Mouse (Mus musculus) MEL (cell line): ENCODE results near the gene Ugt1a6b. TPM values are rescaled to one million over a fixed set of nuclear protein-coding genes. Genes with fewer than 3 reads are reported as not detected.
A peak's percentile ranks its signal among the peaks of the same experiment; 100 is the strongest.

Experiments used
- DNase-seq: peaks from one replicate; pipeline ENCODE4 v3.0.0; 2011; ENCODE audit warnings: low read depth, low spot score
- H3K27ac ChIP-seq: 2 replicates; pipeline ENCODE4 v1.5.1; 2012; ENCODE audit warnings: low read depth, mild to moderate bottlenecking, control low read depth, low read length, moderate library complexity; ENCODE audit not compliant: control insufficient read depth
- H3K27me3 ChIP-seq, 2 experiments: fragments of 150-350 bp in 1 of 2; sonication (generic) in 1 of 2; 2 replicates each; pipeline ENCODE4 v1.6.1; 2012; ENCODE audit warnings: low read length in 2 of 2, mild to moderate bottlenecking in 2 of 2, improper control_type of control experiment in 1 of 2, moderate library complexity in 1 of 2; ENCODE audit not compliant: insufficient read depth in 2 of 2, control insufficient read depth in 1 of 2
- H3K36me3 ChIP-seq, 2 experiments: 2 replicates each; pipeline ENCODE4 v1.6.1; 2012 to 2014; ENCODE audit warnings: low read length in 2 of 2, improper control_type of control experiment in 1 of 2, inconsistent platforms in 1 of 2, mild to moderate bottlenecking in 1 of 2; ENCODE audit not compliant: insufficient read depth in 2 of 2, control insufficient read depth in 1 of 2
- H3K4me1 ChIP-seq, 2 experiments: fragments of 150-350 bp in 1 of 2; sonication (generic) in 1 of 2; 2 replicates each; pipeline ENCODE4 v1.6.1; 2012; ENCODE audit warnings: low read length in 2 of 2, improper control_type of control experiment in 1 of 2, mild to moderate bottlenecking in 1 of 2; ENCODE audit not compliant: insufficient read depth in 2 of 2, control insufficient read depth in 1 of 2
- H3K4me3 ChIP-seq, 2 experiments: fragments of 150-350 bp in 1 of 2; sonication (generic) in 1 of 2; 2 replicates each; pipeline ENCODE4 v1.5.1; 2012; ENCODE audit warnings: low read depth in 2 of 2, low read length in 2 of 2, mild to moderate bottlenecking in 2 of 2, moderate library complexity in 2 of 2, control low read depth in 1 of 2, improper control_type of control experiment in 1 of 2; ENCODE audit not compliant: control insufficient read depth in 1 of 2, insufficient read depth in 1 of 2
- H3K79me2 ChIP-seq: 2 replicates; pipeline ENCODE4 v1.6.1; 2012; ENCODE audit warnings: mild to moderate bottlenecking, low read length, moderate library complexity; ENCODE audit not compliant: control insufficient read depth, poor library complexity, insufficient read depth
- H3K9ac ChIP-seq: 2 replicates; pipeline ENCODE4 v1.6.1; 2012; ENCODE audit warnings: low read depth, mild to moderate bottlenecking, control low read depth, low read length, moderate library complexity; ENCODE audit not compliant: control insufficient read depth, poor library complexity, severe bottlenecking
- H3K9me3 ChIP-seq: fragments of 150-350 bp; sonication (generic); replicated peaks from 2 replicates; pipeline ENCODE4 v1.6.1; 2012; ENCODE audit warnings: mild to moderate bottlenecking, low read length, improper control_type of control experiment, moderate library complexity; ENCODE audit not compliant: insufficient read depth
- CTCF ChIP-seq, 3 experiments: IDR thresholded peaks in 2 of 3; conservative IDR thresholded peaks in 1 of 3; 2 replicates each; pipeline ENCODE4 v1.5.1; 2011 to 2012; ENCODE audit warnings: low read length in 3 of 3, low read depth in 2 of 3, mild to moderate bottlenecking in 2 of 3, improper control_type of control experiment in 1 of 3, inconsistent platforms in 1 of 3, mixed read lengths in 1 of 3, moderate library complexity in 1 of 3; ENCODE audit not compliant: control insufficient read depth in 1 of 3, insufficient read depth in 1 of 3, poor library complexity in 1 of 3, severe bottlenecking in 1 of 3
- EP300 ChIP-seq, 2 experiments: IDR thresholded peaks; 2 replicates each; pipeline ENCODE4 v1.6.1; 2011; ENCODE audit warnings: improper control_type of control experiment in 2 of 2, low read length in 2 of 2, low read depth in 1 of 2, mild to moderate bottlenecking in 1 of 2
- ETS1 ChIP-seq: IDR thresholded peaks from 2 replicates; pipeline ENCODE4 v1.6.1; 2012; ENCODE audit warnings: low read depth, mild to moderate bottlenecking, inconsistent platforms, low read length, improper control_type of control experiment, moderate library complexity
- GABPA ChIP-seq: IDR thresholded peaks from 2 replicates; pipeline ENCODE4 v1.6.1; 2012; ENCODE audit warnings: low read depth, mild to moderate bottlenecking, inconsistent platforms, low read length, improper control_type of control experiment, moderate library complexity
- HCFC1 ChIP-seq: IDR thresholded peaks from 2 replicates; pipeline ENCODE4 v1.6.1; 2012; ENCODE audit warnings: low read depth, mild to moderate bottlenecking, inconsistent platforms, low read length, improper control_type of control experiment, moderate library complexity
- JUND ChIP-seq: IDR thresholded peaks from 2 replicates; pipeline ENCODE4 v1.6.1; 2011; ENCODE audit warnings: low read depth, mild to moderate bottlenecking, improper control_type of control experiment, low read length
- MAFK ChIP-seq: IDR thresholded peaks from 2 replicates; pipeline ENCODE4 v1.6.1; 2011; ENCODE audit warnings: low read depth, mild to moderate bottlenecking, low read length, improper control_type of control experiment, borderline replicate concordance
- MAX ChIP-seq: IDR thresholded peaks from 2 replicates; pipeline ENCODE4 v1.6.1; 2011; ENCODE audit warnings: low read length, improper control_type of control experiment
- MYC ChIP-seq: IDR thresholded peaks from 2 replicates; pipeline ENCODE4 v1.6.1; 2011; ENCODE audit warnings: low read depth, mild to moderate bottlenecking, low read length, improper control_type of control experiment, moderate library complexity
- NELFE ChIP-seq: IDR thresholded peaks from 2 replicates; pipeline ENCODE4 v1.6.1; 2011; ENCODE audit warnings: low read depth, low read length, improper control_type of control experiment
- NRF1 ChIP-seq: IDR thresholded peaks from 2 replicates; pipeline ENCODE4 v1.6.1; 2014; ENCODE audit warnings: low read depth, mild to moderate bottlenecking, inconsistent platforms, low read length, improper control_type of control experiment, moderate library complexity; ENCODE audit not compliant: poor library complexity, insufficient read depth, severe bottlenecking
- POLR2AphosphoS2 ChIP-seq: IDR thresholded peaks from 2 replicates; pipeline ENCODE4 v1.6.1; 2011; ENCODE audit warnings: low read length, improper control_type of control experiment
- POLR2AphosphoS5 ChIP-seq: IDR thresholded peaks from 2 replicates; pipeline ENCODE4 v1.6.1; 2012; ENCODE audit warnings: low read depth, borderline replicate concordance, mild to moderate bottlenecking, inconsistent platforms, low read length, moderate library complexity, mixed read lengths
- RCOR1 ChIP-seq: IDR thresholded peaks from 2 replicates; pipeline ENCODE4 v1.6.1; 2012; ENCODE audit warnings: low read depth, mild to moderate bottlenecking, inconsistent platforms, low read length, improper control_type of control experiment
- SIN3A ChIP-seq: IDR thresholded peaks from 2 replicates; pipeline ENCODE4 v1.6.1; 2012; ENCODE audit warnings: low read length, improper control_type of control experiment, inconsistent platforms
- SMC3 ChIP-seq: IDR thresholded peaks from 2 replicates; pipeline ENCODE4 v1.6.1; 2011; ENCODE audit warnings: low read depth, low read length, improper control_type of control experiment
- TAL1 ChIP-seq: IDR thresholded peaks from 2 replicates; pipeline ENCODE4 v1.6.1; 2012; ENCODE audit warnings: mild to moderate bottlenecking, inconsistent platforms, low read length, moderate library complexity, mixed read lengths
- TCF12 ChIP-seq: IDR thresholded peaks from 2 replicates; pipeline ENCODE4 v1.6.1; 2014; ENCODE audit warnings: low read depth, mild to moderate bottlenecking, inconsistent platforms, low read length, improper control_type of control experiment, moderate library complexity
- USF1 ChIP-seq: IDR thresholded peaks from 2 replicates; pipeline ENCODE4 v1.6.1; 2014; ENCODE audit warnings: low read depth, mild to moderate bottlenecking, inconsistent platforms, low read length, improper control_type of control experiment, moderate library complexity
- ZC3H11A ChIP-seq: IDR thresholded peaks from 2 replicates; pipeline ENCODE4 v1.6.1; 2012; ENCODE audit warnings: low read depth, mild to moderate bottlenecking, inconsistent platforms, low read length, improper control_type of control experiment
- ZKSCAN1 ChIP-seq: IDR thresholded peaks from 2 replicates; pipeline ENCODE4 v1.6.1; 2012; ENCODE audit warnings: low read depth, mild to moderate bottlenecking, inconsistent platforms, low read length, improper control_type of control experiment, moderate library complexity
- ZMIZ1 ChIP-seq: IDR thresholded peaks from 2 replicates; pipeline ENCODE4 v1.6.1; 2012; ENCODE audit warnings: low read depth, mild to moderate bottlenecking, inconsistent platforms, low read length, improper control_type of control experiment, moderate library complexity
- polyA plus RNA-seq, 2 experiments: library from polyadenylated mRNA; stranded (reverse) in 1 of 2; unstranded in 1 of 2; fragments of >175 nt in 1 of 2; fragments of >200 nt in 1 of 2; gene quantifications; 2 replicates each; pipeline versions ENCODE4 v1.2.1 to v1.2.4; 2012; ENCODE audit warnings: low replicate concordance in 2 of 2, low read depth in 1 of 2; ENCODE audit not compliant: insufficient read length in 2 of 2, insufficient read depth in 1 of 2, missing spikeins in 1 of 2
- total RNA-seq: library from RNA; depleted of rRNA; stranded (reverse); fragments of 300-350 nt; gene quantifications from 2 replicates; pipeline ENCODE4 v1.2.3, GENCODE M21; 2012

Ugt1a6b gene
- total and polyA plus RNA-seq, 3 experiments: not detected

DNA sequence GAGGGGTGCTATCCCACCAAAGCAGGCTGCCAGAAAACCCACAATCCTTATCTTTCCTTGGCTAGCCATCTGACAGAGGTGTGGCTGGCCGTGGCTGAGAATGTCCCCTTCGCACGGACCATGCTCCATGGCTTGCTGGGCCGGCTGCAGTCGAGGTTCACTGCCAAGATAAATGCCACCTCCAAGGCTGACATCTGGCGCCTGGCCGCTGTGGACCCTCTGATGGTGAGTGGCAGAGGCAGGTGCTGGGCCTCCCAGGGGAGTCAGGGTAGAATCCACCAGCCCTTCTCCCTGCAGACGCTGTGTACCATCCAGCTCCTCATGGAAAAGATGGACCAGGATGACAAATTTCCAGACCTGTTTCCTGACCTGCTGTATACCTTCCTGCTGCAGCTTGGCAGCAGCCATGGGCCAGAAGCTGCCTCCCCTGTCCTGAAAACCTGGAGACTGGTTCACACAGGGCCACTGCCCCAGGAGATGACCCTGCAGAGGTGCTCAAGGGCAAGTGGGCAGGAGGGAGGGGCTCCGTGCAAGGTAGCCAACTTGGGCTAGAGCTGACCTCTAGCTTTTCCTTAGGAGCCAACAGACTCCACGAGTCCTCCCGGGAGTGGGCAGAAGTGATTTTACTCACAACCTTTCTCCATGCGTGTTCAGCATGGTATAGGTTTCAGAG, 151.9 kb downstream of the Ugt1a6b start:
- no peaks in the 10 kb centered on the region for H3K79me2 ChIP-seq
- H3K27ac ChIP-seq: no peak overlapping the region
- H3K27me3 ChIP-seq: no peaks in the 10 kb centered on the region
- no peak overlapping the region for H3K9ac ChIP-seq
- no peaks in the 10 kb centered on the region for H3K36me3 ChIP-seq
- no peak for TF ChIP-seq USF1
- TF ChIP-seq SIN3A: no peak
- TF ChIP-seq TAL1: peak; percentile 8; the same call in 1 of the 2 replicates
- no peak for DNase-seq
- H3K4me3 ChIP-seq: no peak overlapping the region
- H3K9me3 ChIP-seq: no peaks in the 10 kb centered on the region
- H3K4me1 ChIP-seq: 0 out of 4 replicates have a peak, but pooled peaks cover 0 to 3% of the 10 kb centered on the region in 2 experiments

DNA sequence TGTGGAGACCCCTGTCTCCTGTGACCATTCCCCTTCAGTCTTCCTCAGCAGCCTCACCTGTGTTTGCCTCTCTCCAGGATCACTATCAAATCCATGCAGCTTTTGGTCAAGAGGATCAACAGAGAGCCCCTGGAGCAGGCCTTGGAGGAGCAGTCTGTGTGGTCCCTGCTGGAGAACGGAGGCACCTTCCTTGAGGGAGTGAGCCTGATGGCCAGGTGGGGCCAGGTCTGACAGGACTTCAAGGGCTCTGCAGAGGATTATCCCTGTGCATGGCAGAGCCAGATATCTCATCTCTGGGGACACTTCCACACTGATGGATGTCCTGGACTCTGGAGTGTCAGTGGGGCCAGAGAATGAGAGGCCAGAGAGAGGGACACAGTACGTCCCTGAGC, 152.4 kb downstream of the Ugt1a6b start:
- Histone ChIP-seq H3K27ac (no peak overlapping the region), H3K27me3 (no peaks in the 10 kb centered on the region), H3K79me2 (no peaks in the 10 kb centered on the region), H3K9ac (no peak overlapping the region), H3K9me3 (no peaks in the 10 kb centered on the region), H3K4me3 (no peak overlapping the region), H3K4me1 (0 out of 4 replicates have a peak, but pooled peaks cover 0 to 3% of the 10 kb centered on the region in 2 experiments), H3K36me3 (no peaks in the 10 kb centered on the region)
- DNase-seq: no peak
- no peak for TF ChIP-seq SMC3
- no peak for TF ChIP-seq MYC
- no peak for TF ChIP-seq MAFK
- TF ChIP-seq NELFE: no peak
- no peak for TF ChIP-seq POLR2AphosphoS5
- TF ChIP-seq TCF12: no peak

DNA sequence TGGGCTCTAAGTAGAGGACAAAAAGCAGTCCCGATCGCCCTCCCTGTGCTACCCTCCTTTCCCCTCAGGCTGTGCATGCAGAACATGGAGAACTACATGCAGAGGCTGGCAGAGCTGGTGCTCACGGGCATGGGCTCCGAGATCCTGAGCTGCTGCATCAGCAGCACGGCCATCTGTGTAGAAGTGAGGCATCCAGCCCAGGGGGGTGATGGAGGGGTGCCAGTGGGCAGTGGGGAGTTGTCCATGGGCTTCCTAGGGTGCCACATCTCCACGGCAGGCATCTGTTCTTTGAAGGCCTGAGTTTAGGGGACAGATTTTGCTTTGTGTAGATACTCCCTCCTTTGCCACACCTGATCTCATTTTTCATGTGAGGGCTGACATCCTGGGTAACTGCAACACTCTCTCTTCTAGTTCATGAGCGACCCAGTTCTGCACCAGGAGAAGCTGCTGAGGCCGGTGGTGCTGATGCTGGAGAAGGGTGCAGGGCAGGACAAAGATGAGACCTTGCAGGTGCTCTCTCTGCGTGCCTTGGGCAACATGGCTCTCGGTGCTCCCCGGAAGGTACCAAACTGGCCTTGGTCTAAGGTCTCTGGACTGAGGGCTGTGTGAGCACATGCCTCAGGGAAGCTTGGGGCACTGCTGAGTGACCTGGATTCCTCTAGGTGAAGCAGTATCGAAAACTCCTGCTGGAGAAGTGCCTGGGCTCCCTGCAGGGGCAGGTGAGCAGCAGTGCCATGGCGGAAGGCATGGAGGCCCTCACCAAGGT, 153.1 kb downstream of the Ugt1a6b start:
- H3K9me3 ChIP-seq: no peaks in the 10 kb centered on the region
- DNase-seq: no peak
- TF ChIP-seq ZMIZ1 (no peak), SIN3A (no peak), USF1 (no peak), ZKSCAN1 (no peak), POLR2AphosphoS2 (no peak), NRF1 (no peak), RCOR1 (no peak), MYC (no peak), ETS1 (no peak), JUND (no peak), ZC3H11A (no peak), GABPA (no peak), HCFC1 (no peak), EP300 (IDR thresholded peaks at IDR 0.05; ENCODE audit: low read depth in 1 of 2, low read length in 2 of 2) (no peak), CTCF (IDR thresholded peaks at IDR 0.05 in 2 of 3, conservative IDR thresholded peaks at IDR 0.05 in 1 of 3; ENCODE audit: control insufficient read depth in 1 of 3, insufficient read depth in 1 of 3, low read depth in 2 of 3, low read length in 3 of 3, poor library complexity in 1 of 3, severe bottlenecking in 1 of 3) (no peak), MAX (no peak)
- H3K27ac ChIP-seq: no peak overlapping the region
- H3K4me1 ChIP-seq: 0 out of 4 replicates have a peak, but pooled peaks cover 0 to 3% of the 10 kb centered on the region in 2 experiments
- H3K4me3 ChIP-seq: no peak overlapping the region
- no peaks in the 10 kb centered on the region for H3K79me2 ChIP-seq
- H3K9ac ChIP-seq: no peak overlapping the region
- H3K27me3 ChIP-seq: no peaks in the 10 kb centered on the region
- H3K36me3 ChIP-seq: peaks cover 0 to 4% of the 10 kb centered on the region in 2 experiments; a peak in 2 of 4 replicates
